Mouse (Mus musculus) stomach, embryonic 15.5 days (tissue): Measurements from ENCODE around the gene Ppat. TPM values are rescaled to one million over a fixed set of nuclear protein-coding genes. Genes with fewer than 3 reads are reported as not detected.

Experiments
- polyA plus RNA-seq: library from polyadenylated mRNA; unstranded; fragments of >200 nt; fragmentation: Nextera tagmentation; extraction: Ambion mirVana; gene quantifications from 2 replicates; pipeline ENCODE4 v1.2.1, GENCODE M21; 2015

Ppat gene
- polyA plus RNA-seq, 1 experiment from 2014 or later, result 27.0 TPM

Other genes starting within 250 kb of the Ppat start
- 14.5 and 16.7 TPM in 2 replicates for gene Aasdh, start 46.1 kb downstream of the Ppat start, polyA plus RNA-seq
- 220 and 231 TPM in 2 replicates for gene Paics, start 271 bp downstream of the Ppat start, polyA plus RNA-seq
- gene Srp72, start 23.1 kb upstream of the Ppat start, polyA plus RNA-seq, result 89.4 and 94.1 TPM in 2 replicates
- gene Arl9, start 52.5 kb upstream of the Ppat start, polyA plus RNA-seq, result 0.54 TPM in 1 of 2 replicates, not detected in the other
- gene Thegl, start 64.4 kb upstream of the Ppat start, polyA plus RNA-seq, result 0.22 and 0.48 TPM in 2 replicates
- gene Hopx, start 163.5 kb upstream of the Ppat start, polyA plus RNA-seq, result 2.1 and 3.5 TPM in 2 replicates